Mouse (Mus musculus) heart, embryonic 16.5 days (tissue): ENCODE measurements around the gene Sec62. TPM values are rescaled to one million over a fixed set of nuclear protein-coding genes. Genes with fewer than 3 reads are reported as not detected.

ENCODE experiments used
- ATAC-seq: fragments of 200-750 bp; cut with Nextera tagmentation; replicated peaks from 2 replicates; pipeline ENCODE4 v1.8.0; 2017; ENCODE audit warnings: moderate number of reproducible peaks; ENCODE audit not compliant: insufficient read depth, low FRiP score; ENCODE audit errors: extremely low read depth
- H3K27ac ChIP-seq: fragments of 300-500 bp; sonication (generic); 2 replicates; pipeline ENCODE4 v1.5.1; 2014; ENCODE audit warnings: mild to moderate bottlenecking, low read length, control low read depth, moderate library complexity
- H3K27me3 ChIP-seq: fragments of 300-500 bp; sonication (generic); 2 replicates; pipeline ENCODE4 v1.6.1; 2014; ENCODE audit warnings: low read length, mixed read lengths; ENCODE audit not compliant: control insufficient read depth, insufficient read depth
- H3K36me3 ChIP-seq: fragments of 300-500 bp; sonication (generic); 2 replicates; pipeline ENCODE4 v1.6.1; 2014; ENCODE audit not compliant: control insufficient read depth, insufficient read depth
- H3K4me1 ChIP-seq: fragments of 300-500 bp; sonication (generic); 2 replicates; pipeline ENCODE4 v1.6.1; 2014; ENCODE audit warnings: low read length, mixed read lengths; ENCODE audit not compliant: control insufficient read depth, insufficient read depth
- H3K4me2 ChIP-seq: fragments of 300-500 bp; sonication (generic); 2 replicates; pipeline ENCODE4 v1.6.1; 2014; ENCODE audit warnings: low read depth, mild to moderate bottlenecking, control low read depth, low read length
- H3K4me3 ChIP-seq: fragments of 300-500 bp; sonication (generic); 2 replicates; pipeline ENCODE4 v1.5.1; 2014; ENCODE audit warnings: mild to moderate bottlenecking, control low read depth, low read length
- H3K9ac ChIP-seq: fragments of 300-500 bp; sonication (generic); 2 replicates; pipeline ENCODE4 v1.6.1; 2014; ENCODE audit warnings: low read length, control low read depth
- H3K9me3 ChIP-seq: fragments of 300-500 bp; sonication (generic); replicated peaks from 2 replicates; pipeline ENCODE4 v1.6.1; 2016; ENCODE audit warnings: low read length; ENCODE audit not compliant: control insufficient read depth
- WGBS: fragments of 180-500 bp; shearing (Covaris S2); extraction: QIAGEN DNeasy Blood & Tissue Kit; methylation state at CpG from one replicate; pipeline ENCODE4 v1.1.7; 2014; 5-methylcytosine and 5-hydroxymethylcytosine counted together
- polyA plus RNA-seq: library from polyadenylated mRNA; unstranded; fragments of >200 nt; fragmentation: Nextera tagmentation; extraction: Ambion mirVana; gene quantifications from 2 replicates; pipeline ENCODE4 v1.2.1, GENCODE M21; 2015

Gene Sec62
- polyA plus RNA-seq, 1 experiment from 2014 or later, result 45.8 TPM

- no peak overlapping the region for H3K27ac ChIP-seq
- no peaks in the 10 kb centered on the region for H3K4me1 ChIP-seq
- no peak for ATAC-seq
- no peak overlapping the region for H3K4me2 ChIP-seq
- peaks cover 37% of the 10 kb centered on the region for H3K36me3 ChIP-seq
- H3K27me3 ChIP-seq, result no peaks in the 10 kb centered on the region
- WGBS, result 95% methylated on average over 16 of the region's 16 CpGs
- H3K4me3 ChIP-seq, result no peak overlapping the region
- H3K9me3 ChIP-seq, result no peaks in the 10 kb centered on the region
- H3K9ac ChIP-seq, result no peak overlapping the region
These were observed 26.0 kb downstream of the Sec62 start for GRCm38 (mm10) chr3:30818630-30819125.

- no peak for ATAC-seq
- H3K4me2 ChIP-seq, result no peak overlapping the region
- H3K27ac ChIP-seq, result no peak overlapping the region
- H3K4me3 ChIP-seq, result no peak overlapping the region
- H3K9me3 ChIP-seq, result no peaks in the 10 kb centered on the region
- 90% methylated on average over 8 of the region's 8 CpGs for WGBS
- H3K9ac ChIP-seq, result no peak overlapping the region
- no peaks in the 10 kb centered on the region for H3K27me3 ChIP-seq
- H3K36me3 ChIP-seq, result peaks cover 26% of the 10 kb centered on the region
- H3K4me1 ChIP-seq, result no peaks in the 10 kb centered on the region
These were observed 29.5 kb downstream of the Sec62 start for GRCm38 (mm10) chr3:30822163-30822562.

GRCm38 (mm10) chr3:30826069-30826468 is 33.4 kb downstream of the Sec62 start:
- no peak for ATAC-seq
- Histone ChIP-seq H3K4me2 (no peak overlapping the region), H3K27me3 (no peaks in the 10 kb centered on the region), H3K4me1 (no peaks in the 10 kb centered on the region), H3K9me3 (no peaks in the 10 kb centered on the region), H3K27ac (no peak overlapping the region), H3K36me3 (0 out of 2 replicates have a peak, but pooled peaks cover 5% of the 10 kb centered on the region), H3K9ac (no peak overlapping the region), H3K4me3 (no peak overlapping the region)
- 85% methylated on average over 5 of the region's 5 CpGs for WGBS

GRCm38 (mm10) chr3:30831848-30832606 is 39.4 kb downstream of the Sec62 start:
- Histone ChIP-seq H3K4me1 (no peaks in the 10 kb centered on the region), H3K9me3 (no peaks in the 10 kb centered on the region), H3K4me2 (no peak overlapping the region), H3K27ac (no peak overlapping the region), H3K9ac (no peak overlapping the region), H3K27me3 (no peaks in the 10 kb centered on the region), H3K36me3 (no peaks in the 10 kb centered on the region), H3K4me3 (no peak overlapping the region)
- WGBS, result 62% methylated on average over 15 of the region's 15 CpGs
- ATAC-seq, result no peak

- Histone ChIP-seq H3K36me3 (no peaks in the 10 kb centered on the region), H3K27ac (no peak overlapping the region), H3K4me3 (no peak overlapping the region), H3K9me3 (peaks cover 3% of the 10 kb centered on the region; the same call in 1 of the 2 replicates), H3K4me2 (no peak overlapping the region), H3K9ac (no peak overlapping the region), H3K27me3 (no peaks in the 10 kb centered on the region), H3K4me1 (no peaks in the 10 kb centered on the region)
- no peak for ATAC-seq
- 80% methylated on average over 3 of the region's 3 CpGs for WGBS
These were observed 40.6 kb downstream of the Sec62 start for GRCm38 (mm10) chr3:30833254-30833653.

- Histone ChIP-seq H3K9ac (no peak overlapping the region), H3K4me1 (no peaks in the 10 kb centered on the region), H3K27ac (no peak overlapping the region), H3K36me3 (no peaks in the 10 kb centered on the region), H3K4me3 (no peak overlapping the region), H3K9me3 (no peaks in the 10 kb centered on the region), H3K4me2 (no peak overlapping the region), H3K27me3 (no peaks in the 10 kb centered on the region)
- 80% methylated on average over 2 of the region's 2 CpGs for WGBS
- ATAC-seq, result no peak
These were observed 53.1 kb downstream of the Sec62 start for GRCm38 (mm10) chr3:30845755-30846154.

GRCm38 (mm10) chr3:30847413-30847812 is 54.7 kb downstream of the Sec62 start:
- no peak overlapping the region for H3K9ac ChIP-seq
- H3K9me3 ChIP-seq, result no peaks in the 10 kb centered on the region
- ATAC-seq, result no peak
- 70% methylated on average over 1 of the region's 1 CpGs for WGBS
- no peaks in the 10 kb centered on the region for H3K36me3 ChIP-seq
- H3K27ac ChIP-seq, result no peak overlapping the region
- no peak overlapping the region for H3K4me3 ChIP-seq
- H3K4me2 ChIP-seq, result no peak overlapping the region
- H3K4me1 ChIP-seq, result no peaks in the 10 kb centered on the region
- no peaks in the 10 kb centered on the region for H3K27me3 ChIP-seq

GRCm38 (mm10) chr3:30851422-30851821 is 58.7 kb downstream of the Sec62 start:
- Histone ChIP-seq H3K27ac (no peak overlapping the region), H3K9ac (no peak overlapping the region), H3K27me3 (peaks cover 9% of the 10 kb centered on the region), H3K4me3 (no peak overlapping the region), H3K9me3 (no peaks in the 10 kb centered on the region), H3K36me3 (no peaks in the 10 kb centered on the region), H3K4me2 (no peak overlapping the region), H3K4me1 (peaks cover 2% of the 10 kb centered on the region; the same call in 1 of the 2 replicates)
- ATAC-seq, result no peak
- WGBS, result 73% methylated on average over 6 of the region's 6 CpGs

GRCm38 (mm10) chr3:30853596-30853995 is 60.9 kb downstream of the Sec62 start:
- H3K9ac ChIP-seq, result no peak overlapping the region
- ATAC-seq, result no peak
- 83% methylated on average over 5 of the region's 5 CpGs for WGBS
- H3K9me3 ChIP-seq, result no peaks in the 10 kb centered on the region
- H3K27me3 ChIP-seq, result peaks cover 9% of the 10 kb centered on the region
- H3K4me2 ChIP-seq, result no peak overlapping the region
- H3K4me1 ChIP-seq, result peaks cover 2% of the 10 kb centered on the region; the same call in 1 of the 2 replicates
- H3K36me3 ChIP-seq, result no peaks in the 10 kb centered on the region
- no peak overlapping the region for H3K27ac ChIP-seq
- no peak overlapping the region for H3K4me3 ChIP-seq
